Comparison of ENCODE assay signal across 27 mouse cellular contexts in genomic region chr9:48284221-48284620, GRCm38 (mm10).
"Had no signal": no experiment of that assay in that cellular context is flagged by ENCODE, and none has a peak within 500 bp of the region (broad histone marks: within the 10 kb centered on the region; RNA-seq: fewer than 3 reads in every experiment).

No protein-coding gene starts in this region.

- H3K4me3 ChIP-seq: embryonic facial prominence, embryonic 10.5 days; embryonic facial prominence, embryonic 12.5 days; embryonic facial prominence, embryonic 13.5 days; embryonic facial prominence, embryonic 15.5 days; erythroblast, embryonic 14.5 days; forebrain, embryonic 10.5 days; forebrain, embryonic 12.5 days; forebrain, embryonic 13.5 days; forebrain, embryonic 15.5 days; gastrocnemius, adult 2 months; heart, adult 2 months; heart, embryonic 10.5 days had no signal

- H3K27me3 ChIP-seq: embryonic facial prominence, embryonic 12.5 days; embryonic facial prominence, embryonic 13.5 days; embryonic facial prominence, embryonic 15.5 days; forebrain, embryonic 12.5 days; forebrain, embryonic 13.5 days; forebrain, embryonic 15.5 days had no signal

- H3K4me1 ChIP-seq: embryonic facial prominence, embryonic 10.5 days; embryonic facial prominence, embryonic 12.5 days; embryonic facial prominence, embryonic 13.5 days; embryonic facial prominence, embryonic 15.5 days; forebrain, embryonic 10.5 days; forebrain, embryonic 12.5 days; forebrain, embryonic 13.5 days; forebrain, embryonic 15.5 days; heart, embryonic 10.5 days had no signal

- H3K9me3 ChIP-seq: embryonic facial prominence, embryonic 10.5 days; embryonic facial prominence, embryonic 12.5 days; embryonic facial prominence, embryonic 13.5 days; embryonic facial prominence, embryonic 15.5 days; forebrain, embryonic 10.5 days; forebrain, embryonic 12.5 days; forebrain, embryonic 13.5 days; forebrain, embryonic 15.5 days; heart, embryonic 10.5 days had no signal

- DNase-seq: cerebellum, adult 9-10 months; cerebellum, adult 9-11 months; cerebellum, postnatal 10 days; cerebellum, postnatal 14 days; cerebellum, postnatal 25 days; cerebellum, postnatal 36 days; embryo, embryonic 11 days; forebrain, postnatal 0 days; gastrocnemius, adult 2 months; gastrocnemius, postnatal 10 days; gastrocnemius, postnatal 14 days; gastrocnemius, postnatal 25 days; gastrocnemius, postnatal 36 days; heart, adult 18-20 months; heart, adult 2 months had no signal

- H3K27ac ChIP-seq: embryonic facial prominence, embryonic 10.5 days; embryonic facial prominence, embryonic 12.5 days; embryonic facial prominence, embryonic 13.5 days; embryonic facial prominence, embryonic 15.5 days; forebrain, embryonic 10.5 days; forebrain, embryonic 12.5 days; forebrain, embryonic 13.5 days; forebrain, embryonic 15.5 days; gastrocnemius, adult 2 months; heart, adult 2 months; heart, embryonic 10.5 days had no signal

- ATAC-seq: forebrain, embryonic 13.5 days; forebrain, embryonic 14.5 days; forebrain, embryonic 15.5 days; forebrain, embryonic 16.5 days; forebrain, postnatal 0 days had no signal

- H3K4me2 ChIP-seq: embryonic facial prominence, embryonic 12.5 days; embryonic facial prominence, embryonic 13.5 days; embryonic facial prominence, embryonic 15.5 days; forebrain, embryonic 12.5 days; forebrain, embryonic 13.5 days; forebrain, embryonic 15.5 days had no signal

- H3K9ac ChIP-seq: embryonic facial prominence, embryonic 12.5 days; embryonic facial prominence, embryonic 13.5 days; embryonic facial prominence, embryonic 15.5 days; forebrain, embryonic 12.5 days; forebrain, embryonic 13.5 days; forebrain, embryonic 15.5 days; forebrain, postnatal 0 days had no signal

- H3K36me3 ChIP-seq: embryonic facial prominence, embryonic 10.5 days; embryonic facial prominence, embryonic 12.5 days; embryonic facial prominence, embryonic 13.5 days; embryonic facial prominence, embryonic 15.5 days; forebrain, embryonic 10.5 days; forebrain, embryonic 12.5 days; forebrain, embryonic 15.5 days; heart, embryonic 10.5 days had no signal
